Mouse (Mus musculus) heart, embryonic 15.5 days (tissue): ENCODE measurements around the gene Dcps. TPM values are rescaled to one million over a fixed set of nuclear protein-coding genes. Genes with fewer than 3 reads are reported as not detected.
A peak's percentile ranks its signal among the peaks of the same experiment; 100 is the strongest.

ENCODE experiments used
- ATAC-seq: fragments of 200-750 bp; cut with Nextera tagmentation; replicated peaks from 2 replicates; pipeline ENCODE4 v1.8.0; 2017; ENCODE audit warnings: low read depth, moderate TSS enrichment; ENCODE audit not compliant: insufficient number of reproducible peaks, insufficient read depth, low FRiP score
- H3K27ac ChIP-seq: fragments of 300-500 bp; sonication (generic); 2 replicates; pipeline ENCODE4 v1.5.1; 2015; ENCODE audit warnings: mild to moderate bottlenecking, inconsistent platforms
- H3K27me3 ChIP-seq: fragments of 300-500 bp; sonication (generic); 2 replicates; pipeline ENCODE4 v1.6.1; 2015; ENCODE audit warnings: inconsistent platforms
- H3K36me3 ChIP-seq: fragments of 300-500 bp; sonication (generic); 2 replicates; pipeline ENCODE4 v1.6.1; 2015; ENCODE audit warnings: mild to moderate bottlenecking, inconsistent platforms
- H3K4me1 ChIP-seq: fragments of 300-500 bp; sonication (generic); replicated peaks from 2 replicates; pipeline ENCODE4 v1.6.1; 2015; ENCODE audit warnings: inconsistent platforms
- H3K4me2 ChIP-seq: fragments of 300-500 bp; sonication (generic); 2 replicates; pipeline ENCODE4 v1.6.1; 2015; ENCODE audit warnings: inconsistent platforms, mild to moderate bottlenecking, moderate library complexity
- H3K4me3 ChIP-seq: fragments of 300-500 bp; sonication (generic); 2 replicates; pipeline ENCODE4 v1.5.1; 2015; ENCODE audit warnings: mild to moderate bottlenecking, inconsistent platforms
- H3K9ac ChIP-seq: fragments of 300-500 bp; sonication (generic); 2 replicates; pipeline ENCODE4 v1.6.1; 2015; ENCODE audit warnings: mild to moderate bottlenecking, inconsistent platforms
- H3K9me3 ChIP-seq: fragments of 300-500 bp; sonication (generic); replicated peaks from 2 replicates; pipeline ENCODE4 v1.6.1; 2016; ENCODE audit warnings: inconsistent platforms
- WGBS: fragments of 180-500 bp; shearing (Covaris S2); methylation state at CpG from one replicate; pipeline ENCODE4 v1.1.7; 2015; ENCODE audit warnings: mixed read lengths; 5-methylcytosine and 5-hydroxymethylcytosine counted together
- polyA plus RNA-seq: library from polyadenylated mRNA; unstranded; fragments of >200 nt; fragmentation: Nextera tagmentation; extraction: Ambion mirVana; gene quantifications from 2 replicates; pipeline ENCODE4 v1.2.1, GENCODE M21; 2015

Gene Dcps
- polyA plus RNA-seq, 1 experiment from 2014 or later = 54.6 TPM

GRCm38 (mm10) chr9:35117384-35118295, 58.2 kb downstream of the Dcps start:
- peak overlapping the region; percentile 86 for H3K4me2 ChIP-seq
- no peaks in the 10 kb centered on the region for H3K27me3 ChIP-seq
- peak overlapping the region; percentile 84 for H3K9ac ChIP-seq
- H3K27ac ChIP-seq = peak overlapping the region; percentile 91
- ATAC-seq = peak; percentile 10; the same call in 1 of the 2 replicates
- peak overlapping the region; percentile 84 for H3K4me3 ChIP-seq
- WGBS = 22% methylated on average over 15 of the region's 15 CpGs
- no peaks in the 10 kb centered on the region for H3K9me3 ChIP-seq
- peaks cover 41% of the 10 kb centered on the region for H3K4me1 ChIP-seq
- H3K36me3 ChIP-seq = peaks cover 8% of the 10 kb centered on the region; the same call in 1 of the 2 replicates

GRCm38 (mm10) chr9:35116391-35117381, 59.2 kb downstream of the Dcps start:
- peak overlapping the region; percentile 91 for H3K27ac ChIP-seq
- WGBS = under 1% methylated on average over 81 of the region's 84 CpGs
- H3K4me2 ChIP-seq = peak overlapping the region; percentile 86
- peaks cover 8% of the 10 kb centered on the region; the same call in 1 of the 2 replicates for H3K36me3 ChIP-seq
- peak overlapping the region; percentile 84 for H3K9ac ChIP-seq
- H3K4me1 ChIP-seq = peaks cover 42% of the 10 kb centered on the region
- peak overlapping the region; percentile 84 for H3K4me3 ChIP-seq
- ATAC-seq = peak; percentile 89
- no peaks in the 10 kb centered on the region for H3K9me3 ChIP-seq
- H3K27me3 ChIP-seq = no peaks in the 10 kb centered on the region

DNA sequence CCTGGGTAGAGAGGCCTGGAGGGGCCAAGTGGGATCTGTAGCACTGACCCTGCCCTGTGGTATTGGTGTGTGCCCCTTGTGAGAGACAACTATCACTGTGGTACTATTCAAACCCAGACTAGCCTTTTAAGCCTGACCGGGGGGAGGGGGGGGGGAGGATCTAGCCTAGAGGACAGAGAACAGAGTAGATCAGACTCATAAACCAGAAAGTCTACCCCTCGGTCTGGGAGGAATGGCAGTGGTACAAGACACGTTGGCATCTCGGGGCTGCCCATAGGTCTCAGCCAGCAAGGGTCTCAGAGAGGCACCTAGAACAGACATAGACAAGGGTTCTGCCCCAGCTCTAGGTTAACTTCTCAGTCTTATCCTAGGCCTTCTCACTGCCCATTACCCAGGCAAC, 60.1 kb downstream of the Dcps start:
- peak overlapping the region; percentile 84 for H3K4me3 ChIP-seq
- H3K27ac ChIP-seq = peak overlapping the region; percentile 91
- H3K36me3 ChIP-seq = peaks cover 8% of the 10 kb centered on the region; the same call in 1 of the 2 replicates
- peaks cover 45% of the 10 kb centered on the region for H3K4me1 ChIP-seq
- H3K4me2 ChIP-seq = peak overlapping the region; percentile 86
- WGBS = 39% methylated on average over 4 of the region's 4 CpGs
- no peaks in the 10 kb centered on the region for H3K27me3 ChIP-seq
- H3K9me3 ChIP-seq = no peaks in the 10 kb centered on the region
- ATAC-seq = no peak
- H3K9ac ChIP-seq = peak overlapping the region; percentile 84

DNA sequence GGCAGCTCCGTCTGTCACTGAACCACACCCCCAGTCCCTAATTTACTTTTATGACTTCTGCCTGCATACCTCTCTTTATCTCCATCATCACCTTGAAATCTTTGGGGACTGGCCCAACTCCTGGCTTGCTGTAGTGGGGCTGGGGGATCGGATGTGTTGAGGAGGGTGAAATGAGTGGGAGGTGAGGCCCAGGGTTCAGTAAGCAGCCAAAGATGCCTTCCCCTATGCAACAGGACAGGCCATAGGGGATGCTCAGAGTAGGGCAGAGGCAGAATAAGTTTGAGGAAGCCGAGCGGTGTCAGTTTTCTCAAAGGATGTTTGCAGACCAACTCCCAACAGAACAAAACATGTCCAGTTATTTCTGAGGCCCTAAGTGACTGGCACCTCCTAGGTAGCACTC, 60.6 kb downstream of the Dcps start:
- peaks cover 4% of the 10 kb centered on the region; the same call in 1 of the 2 replicates for H3K36me3 ChIP-seq
- no peaks in the 10 kb centered on the region for H3K27me3 ChIP-seq
- no peak for ATAC-seq
- peak overlapping the region; percentile 86 for H3K4me2 ChIP-seq
- H3K4me1 ChIP-seq = peaks cover 50% of the 10 kb centered on the region
- peak overlapping the region; percentile 84; the same call in 1 of the 2 replicates for H3K9ac ChIP-seq
- 0 out of 2 replicates have a peak overlapping the region, but pooled peaks have one; percentile 91 for H3K27ac ChIP-seq
- 61% methylated on average over 3 of the region's 4 CpGs for WGBS
- H3K9me3 ChIP-seq = no peaks in the 10 kb centered on the region
- H3K4me3 ChIP-seq = peak overlapping the region; percentile 84

DNA sequence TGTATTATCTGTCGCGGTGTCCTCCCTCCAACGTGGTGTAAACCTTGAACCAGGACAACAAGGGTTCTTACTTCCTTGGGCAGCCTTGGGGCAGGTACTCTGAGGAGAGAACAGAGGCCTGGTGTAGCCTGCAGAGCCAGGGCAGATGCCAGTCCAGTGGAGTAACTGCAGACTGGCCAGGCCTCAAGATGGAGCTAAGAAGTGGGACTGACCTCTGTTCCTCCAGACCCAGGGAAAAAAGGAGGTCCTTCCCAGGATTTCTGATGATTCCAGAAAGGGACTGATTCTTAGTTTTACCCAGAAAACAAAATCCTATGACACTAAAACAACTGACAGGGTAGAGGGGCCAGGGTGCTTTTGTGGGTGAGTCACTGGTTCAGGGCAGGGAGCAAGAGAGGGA, 61.6 kb downstream of the Dcps start:
- WGBS = 88% methylated on average over 3 of the region's 3 CpGs
- peaks cover 61% of the 10 kb centered on the region for H3K4me1 ChIP-seq
- H3K9ac ChIP-seq = no peak overlapping the region
- no peak for ATAC-seq
- peak overlapping the region; percentile 7; the same call in 1 of the 2 replicates for H3K4me2 ChIP-seq
- no peak overlapping the region for H3K4me3 ChIP-seq
- H3K27ac ChIP-seq = no peak overlapping the region
- no peaks in the 10 kb centered on the region for H3K27me3 ChIP-seq
- H3K36me3 ChIP-seq = no peaks in the 10 kb centered on the region
- no peaks in the 10 kb centered on the region for H3K9me3 ChIP-seq

- WGBS = 44% methylated on average over 19 of the region's 19 CpGs
- ATAC-seq = no peak
- no peaks in the 10 kb centered on the region for H3K9me3 ChIP-seq
- no peak overlapping the region for H3K9ac ChIP-seq
- no peaks in the 10 kb centered on the region for H3K27me3 ChIP-seq
- H3K36me3 ChIP-seq = no peaks in the 10 kb centered on the region
- 0 out of 2 replicates have a peak overlapping the region, but pooled peaks have one; percentile 14 for H3K4me2 ChIP-seq
- H3K4me1 ChIP-seq = peaks cover 59% of the 10 kb centered on the region
- H3K4me3 ChIP-seq = no peak overlapping the region
- no peak overlapping the region for H3K27ac ChIP-seq
Measured at GRCm38 (mm10) chr9:35111941-35112595, 63.8 kb downstream of the Dcps start.

DNA sequence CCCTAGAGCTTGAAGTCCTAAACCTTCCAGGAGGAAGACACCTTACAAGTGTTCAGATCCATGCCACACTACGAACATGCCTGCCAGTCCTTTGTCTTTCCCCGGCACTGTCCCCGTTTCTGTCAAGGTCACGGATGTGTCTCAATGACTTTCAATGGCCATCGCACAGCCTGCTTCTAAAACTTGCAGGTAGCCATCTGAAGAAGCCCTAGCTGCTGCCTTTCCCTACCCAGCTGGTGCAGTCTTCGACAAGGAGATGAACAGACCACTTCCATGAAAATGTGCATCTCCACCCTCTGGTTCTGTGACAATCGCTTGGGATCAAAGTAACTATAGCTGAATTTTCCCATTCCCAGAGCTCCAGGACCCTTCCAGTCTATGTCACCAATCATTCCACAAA, 64.4 kb downstream of the Dcps start:
- Histone ChIP-seq H3K9ac (no peak overlapping the region), H3K27me3 (no peaks in the 10 kb centered on the region), H3K4me2 (0 out of 2 replicates have a peak overlapping the region, but pooled peaks have one; percentile 14), H3K4me3 (no peak overlapping the region), H3K36me3 (no peaks in the 10 kb centered on the region), H3K4me1 (peaks cover 61% of the 10 kb centered on the region), H3K9me3 (no peaks in the 10 kb centered on the region), H3K27ac (no peak overlapping the region)
- WGBS = 71% methylated on average over 7 of the region's 7 CpGs
- no peak for ATAC-seq

GRCm38 (mm10) chr9:35110567-35110966, 65.3 kb downstream of the Dcps start:
- H3K27ac ChIP-seq = peak overlapping the region; percentile 17
- H3K4me1 ChIP-seq = peaks cover 63% of the 10 kb centered on the region
- H3K9ac ChIP-seq = no peak overlapping the region
- H3K36me3 ChIP-seq = no peaks in the 10 kb centered on the region
- WGBS = 68% methylated on average over 4 of the region's 4 CpGs
- no peak overlapping the region for H3K4me2 ChIP-seq
- no peaks in the 10 kb centered on the region for H3K27me3 ChIP-seq
- H3K9me3 ChIP-seq = no peaks in the 10 kb centered on the region
- ATAC-seq = no peak
- no peak overlapping the region for H3K4me3 ChIP-seq

DNA sequence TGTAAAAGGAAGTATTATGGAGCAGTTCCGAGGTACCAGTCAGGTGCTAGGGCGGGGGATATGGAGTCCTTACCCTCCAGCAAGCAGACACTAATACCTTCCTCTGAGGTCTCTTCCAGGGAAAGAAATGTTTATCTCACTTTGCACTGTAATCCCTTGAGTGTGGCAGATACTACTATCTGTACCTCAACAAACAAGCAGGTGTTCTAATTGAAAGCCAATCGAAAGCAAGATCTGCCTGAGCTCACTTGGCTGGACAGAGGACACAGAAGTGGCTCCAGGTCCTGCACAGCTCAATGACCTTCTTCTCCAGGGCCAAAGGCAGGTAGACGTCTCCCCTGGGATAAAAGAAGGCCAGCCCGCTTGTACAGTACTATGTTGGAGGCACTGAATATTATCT, 65.8 kb downstream of the Dcps start:
- no peak overlapping the region for H3K4me2 ChIP-seq
- H3K9me3 ChIP-seq = no peaks in the 10 kb centered on the region
- no peak overlapping the region for H3K9ac ChIP-seq
- peaks cover 61% of the 10 kb centered on the region for H3K4me1 ChIP-seq
- WGBS = 74% methylated on average over 5 of the region's 5 CpGs
- no peak for ATAC-seq
- peak overlapping the region; percentile 17; the same call in 1 of the 2 replicates for H3K27ac ChIP-seq
- no peaks in the 10 kb centered on the region for H3K36me3 ChIP-seq
- H3K4me3 ChIP-seq = no peak overlapping the region
- H3K27me3 ChIP-seq = no peaks in the 10 kb centered on the region

DNA sequence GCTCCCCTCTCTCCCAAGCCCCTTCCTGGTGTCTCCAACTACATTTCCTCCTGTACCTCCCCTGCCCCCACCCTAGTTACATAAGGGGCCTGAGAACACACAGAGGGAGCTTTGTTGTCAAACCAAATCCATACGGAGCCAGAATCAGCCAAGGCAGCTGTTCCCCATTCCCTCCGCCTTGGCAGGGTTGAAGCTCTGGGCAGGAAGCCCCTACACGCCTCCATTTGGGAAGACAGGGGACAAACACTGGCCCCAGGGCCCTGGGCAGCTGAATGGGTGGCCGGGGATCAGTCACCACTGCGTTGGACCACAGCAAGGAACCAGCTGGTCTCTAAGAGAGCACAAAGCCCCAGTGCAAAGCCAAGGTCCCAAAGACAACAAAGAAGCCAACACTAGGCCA, 66.9 kb downstream of the Dcps start:
- H3K4me1 ChIP-seq = peaks cover 54% of the 10 kb centered on the region
- no peak overlapping the region for H3K9ac ChIP-seq
- WGBS = 65% methylated on average over 5 of the region's 5 CpGs
- H3K4me3 ChIP-seq = no peak overlapping the region
- no peaks in the 10 kb centered on the region for H3K9me3 ChIP-seq
- H3K4me2 ChIP-seq = no peak overlapping the region
- H3K27ac ChIP-seq = peak overlapping the region; percentile 6; the same call in 1 of the 2 replicates
- peak; percentile 18; the same call in 1 of the 2 replicates for ATAC-seq
- H3K27me3 ChIP-seq = no peaks in the 10 kb centered on the region
- H3K36me3 ChIP-seq = no peaks in the 10 kb centered on the region
